Mouse (Mus musculus) embryo, embryonic 11 days (tissue): ENCODE data around the gene Lrrc73.

Source experiments
- DNase-seq: peaks from one replicate; pipeline ENCODE4 v3.0.0-alpha.2; 2015

Gene Lrrc73

GRCm38 (mm10) chr17:46253452-46254084 is at the start of gene Lrrc73:
Gene Lrrc73, plus strand, starts transcription at chr17:46253531.
- DNase-seq: peak; percentile 95

GRCm38 (mm10) chr17:46206676-46207075 is 46.7 kb upstream of the Lrrc73 start:
- DNase-seq: no peak

- DNase-seq: no peak
Measured at GRCm38 (mm10) chr17:46210550-46210949, 42.8 kb upstream of the Lrrc73 start.

- DNase-seq: no peak
Measured at GRCm38 (mm10) chr17:46221601-46222000, 31.7 kb upstream of the Lrrc73 start.

- no peak for DNase-seq
Measured at GRCm38 (mm10) chr17:46227576-46227975, 25.8 kb upstream of the Lrrc73 start.

- no peak for DNase-seq
Measured at GRCm38 (mm10) chr17:46236067-46236466, 17.3 kb upstream of the Lrrc73 start.

GRCm38 (mm10) chr17:46237079-46237478 is 16.3 kb upstream of the Lrrc73 start:
- no peak for DNase-seq

GRCm38 (mm10) chr17:46237480-46237879 is 15.9 kb upstream of the Lrrc73 start:
- no peak for DNase-seq

- DNase-seq: no peak
Measured at GRCm38 (mm10) chr17:46239516-46240114, 13.7 kb upstream of the Lrrc73 start.

GRCm38 (mm10) chr17:46241471-46241870 is 11.9 kb upstream of the Lrrc73 start:
- no peak for DNase-seq

GRCm38 (mm10) chr17:46242274-46242673 is 11.1 kb upstream of the Lrrc73 start:
- no peak for DNase-seq

GRCm38 (mm10) chr17:46242993-46243392 is 10.3 kb upstream of the Lrrc73 start:
- DNase-seq: no peak

GRCm38 (mm10) chr17:46243624-46244023 is 9.7 kb upstream of the Lrrc73 start:
- DNase-seq: no peak

GRCm38 (mm10) chr17:46244579-46244978 is 8.8 kb upstream of the Lrrc73 start:
- DNase-seq: no peak

GRCm38 (mm10) chr17:46247512-46248188 is 5.7 kb upstream of the Lrrc73 start, which contains the start of the genes Polr1c and Yipf3:
Gene Polr1c, minus strand, starts transcription at chr17:46248054.
Gene Yipf3, plus strand, starts transcription at chr17:46248080.
- DNase-seq: peak; percentile 97

- DNase-seq: no peak
Measured at GRCm38 (mm10) chr17:46248189-46248522, 5.2 kb upstream of the Lrrc73 start.

GRCm38 (mm10) chr17:46251174-46251573 is 2.2 kb upstream of the Lrrc73 start:
- DNase-seq: no peak

GRCm38 (mm10) chr17:46252571-46253451 is 520 bp upstream of the Lrrc73 start:
- peak; percentile 69 for DNase-seq

GRCm38 (mm10) chr17:46254106-46254505 is 775 bp downstream of the Lrrc73 start:
- DNase-seq: peak; percentile 42

- DNase-seq: no peak
Measured at GRCm38 (mm10) chr17:46255147-46255546, 1.8 kb downstream of the Lrrc73 start.

- DNase-seq: no peak
Measured at GRCm38 (mm10) chr17:46258279-46259053, 5.1 kb downstream of the Lrrc73 start.

GRCm38 (mm10) chr17:46259675-46260074 is 6.3 kb downstream of the Lrrc73 start:
- no peak for DNase-seq
